Mouse (Mus musculus) small intestine, adult 2 months (tissue): ENCODE results near the gene Cldn20.

Source experiments
- CTCF ChIP-seq: fragments of 200-500 bp; IDR thresholded peaks from 2 replicates; pipeline ENCODE4 v1.5.1; 2012; ENCODE audit warnings: low read depth, mild to moderate bottlenecking, control low read depth, inconsistent platforms, low read length, moderate library complexity, mixed read lengths; ENCODE audit not compliant: insufficient replicate concordance, insufficient read length; ENCODE audit errors: extremely low read depth
- POLR2A ChIP-seq: fragments of 200-500 bp; IDR thresholded peaks from 2 replicates; pipeline ENCODE4 v1.6.1; 2012; ENCODE audit warnings: low read depth, mild to moderate bottlenecking, control low read depth, inconsistent platforms, low read length, moderate library complexity

- TF ChIP-seq CTCF: peak; percentile 79; the same call in 1 of the 2 replicates
- TF ChIP-seq POLR2A: no peak
Measured at GRCm38 (mm10) chr17:3509841-3510240, 22.5 kb upstream of the Cldn20 start.
